Mouse (Mus musculus) thymus, adult 2 months (tissue): Measurements from ENCODE around the gene Arhgap25. TPM values are rescaled to one million over a fixed set of nuclear protein-coding genes. Genes with fewer than 3 reads are reported as not detected.
A peak's percentile ranks its signal among the peaks of the same experiment; 100 is the strongest.

Experiments
- DNase-seq: peaks from one replicate; pipeline ENCODE4 v3.0.0; 2021
- H3K27ac ChIP-seq: fragments of 200-500 bp; 2 replicates; pipeline ENCODE4 v1.5.1; 2012; ENCODE audit warnings: low read length, control low read depth; ENCODE audit not compliant: control insufficient read depth, insufficient read depth
- H3K27me3 ChIP-seq: fragments of 200-500 bp; 2 replicates; pipeline ENCODE4 v1.6.1; 2012; ENCODE audit warnings: mild to moderate bottlenecking, low read length, moderate library complexity, mixed read lengths; ENCODE audit not compliant: control insufficient read depth, insufficient read depth
- H3K36me3 ChIP-seq: fragments of 200-500 bp; 2 replicates; pipeline ENCODE4 v1.6.1; 2012; ENCODE audit warnings: mild to moderate bottlenecking, low read length, moderate library complexity; ENCODE audit not compliant: control insufficient read depth, insufficient read depth
- H3K4me1 ChIP-seq: fragments of 200-500 bp; replicated peaks from 2 replicates; pipeline ENCODE4 v1.6.1; 2012; ENCODE audit warnings: low read length; ENCODE audit not compliant: control insufficient read depth, insufficient read depth
- H3K4me3 ChIP-seq: fragments of 200-500 bp; 2 replicates; pipeline ENCODE4 v1.5.1; 2012; ENCODE audit warnings: mild to moderate bottlenecking, low read length, control low read depth, moderate library complexity; ENCODE audit not compliant: control insufficient read depth, insufficient read depth
- CTCF ChIP-seq: fragments of 200-500 bp; IDR thresholded peaks from 2 replicates; pipeline ENCODE4 v1.5.1; 2012; ENCODE audit warnings: mild to moderate bottlenecking, control low read depth, low read length, moderate library complexity, borderline replicate concordance; ENCODE audit not compliant: control insufficient read depth, poor library complexity, insufficient read depth; ENCODE audit errors: extremely low read depth
- POLR2A ChIP-seq: fragments of 200-500 bp; IDR thresholded peaks from 2 replicates; pipeline ENCODE4 v1.6.1; 2012; ENCODE audit warnings: mild to moderate bottlenecking, low read length, control low read depth, moderate library complexity; ENCODE audit not compliant: control insufficient read depth, poor library complexity, insufficient read depth; ENCODE audit errors: extremely low read depth
- WGBS: fragments of 180-500 bp; shearing (Covaris S2); methylation state at CpG from one replicate; pipeline ENCODE4 v1.1.7; 2018; 5-methylcytosine and 5-hydroxymethylcytosine counted together
- polyA plus RNA-seq: library from polyadenylated mRNA; depleted of rRNA; stranded (reverse); fragments of >200 nt; gene quantifications from 2 replicates; pipeline ENCODE4 v1.2.3, GENCODE M21; 2012

The Arhgap25 gene
- polyA plus RNA-seq, 1 experiment = 17.2 TPM

GRCm38 (mm10) chr6:87536270-87536669 lies 3.2 kb upstream of the Arhgap25 start:
- Histone ChIP-seq H3K27me3 (no peaks in the 10 kb centered on the region), H3K4me1 (peaks cover 69% of the 10 kb centered on the region), H3K4me3 (no peak overlapping the region), H3K27ac (peak overlapping the region; percentile 73), H3K36me3 (no peaks in the 10 kb centered on the region)
- TF ChIP-seq CTCF (no peak), POLR2A (no peak)
- WGBS = 57% methylated on average over 8 of the region's 8 CpGs
- DNase-seq = no peak

- peak overlapping the region; percentile 80 for H3K27ac ChIP-seq
Measured at GRCm38 (mm10) chr6:87535651-87536050, 2.6 kb upstream of the Arhgap25 start.

GRCm38 (mm10) chr6:87534855-87535575 lies 2.0 kb upstream of the Arhgap25 start:
- Histone ChIP-seq H3K4me3 (no peak overlapping the region), H3K36me3 (no peaks in the 10 kb centered on the region), H3K4me1 (peaks cover 66% of the 10 kb centered on the region), H3K27ac (peak overlapping the region; percentile 80), H3K27me3 (no peaks in the 10 kb centered on the region)
- WGBS = 50% methylated on average over 9 of the region's 9 CpGs
- TF ChIP-seq POLR2A (0 out of 2 replicates have a peak, but pooled peaks have one; percentile 30), CTCF (no peak)
- DNase-seq = peak; percentile 63

More at GRCm38 (mm10) chr6:87535651-87536050, 2.6 kb upstream of the Arhgap25 start:
- WGBS = 29% methylated on average over 9 of the region's 9 CpGs
- no peak for DNase-seq
- H3K36me3 ChIP-seq = no peaks in the 10 kb centered on the region
- H3K4me3 ChIP-seq = no peak overlapping the region
- TF ChIP-seq POLR2A = no peak
- no peak for TF ChIP-seq CTCF
- peaks cover 68% of the 10 kb centered on the region for H3K4me1 ChIP-seq
- no peaks in the 10 kb centered on the region for H3K27me3 ChIP-seq

GRCm38 (mm10) chr6:87531456-87532015 lies 1.5 kb downstream of the Arhgap25 start:
- no peak for TF ChIP-seq CTCF
- TF ChIP-seq POLR2A = no peak
- Histone ChIP-seq H3K4me1 (peaks cover 42% of the 10 kb centered on the region), H3K4me3 (no peak overlapping the region; the same call in 1 of the 2 replicates), H3K27ac (no peak overlapping the region), H3K27me3 (no peaks in the 10 kb centered on the region), H3K36me3 (peaks cover 7% of the 10 kb centered on the region; the same call in 1 of the 2 replicates)
- 35% methylated on average over 2 of the region's 2 CpGs for WGBS
- DNase-seq = no peak

GRCm38 (mm10) chr6:87530386-87530785 lies 2.7 kb downstream of the Arhgap25 start:
- Histone ChIP-seq H3K27me3 (no peaks in the 10 kb centered on the region), H3K4me3 (no peak overlapping the region), H3K27ac (no peak overlapping the region), H3K36me3 (peaks cover 7% of the 10 kb centered on the region; the same call in 1 of the 2 replicates), H3K4me1 (peaks cover 31% of the 10 kb centered on the region)
- 71% methylated on average over 2 of the region's 2 CpGs for WGBS
- no peak for DNase-seq
- TF ChIP-seq CTCF = no peak
- TF ChIP-seq POLR2A = no peak

- no peak for DNase-seq
- Histone ChIP-seq H3K4me3 (no peak overlapping the region), H3K27me3 (no peaks in the 10 kb centered on the region), H3K4me1 (peaks cover 22% of the 10 kb centered on the region), H3K36me3 (peaks cover 7% of the 10 kb centered on the region; the same call in 1 of the 2 replicates), H3K27ac (no peak overlapping the region)
- TF ChIP-seq CTCF (no peak), POLR2A (no peak)
- 93% methylated on average over 6 of the region's 6 CpGs for WGBS
Measured at GRCm38 (mm10) chr6:87527846-87528557, 5.1 kb downstream of the Arhgap25 start.
